Mouse (Mus musculus): Measurements from ENCODE around the gene Crip3. TPM values are rescaled to one million over a fixed set of nuclear protein-coding genes. Genes with fewer than 3 reads are reported as not detected.

Crip3 gene
- polyA plus RNA-seq (2012; rRNA removed), result 0.60 and 0.83 TPM in 2 replicates

- no peak for DNase-seq (ENCODE audit: low read depth, low spot score)
- WGBS, result 4% methylated on average over 18 of the region's 18 CpGs
These were observed at the start of gene Crip3 for GRCm38 (mm10) chr17:46428761-46429414. Gene Crip3, plus strand, starts transcription at chr17:46428926.

- DNase-seq (ENCODE audit: low read depth, low spot score), result peak; percentile 75
- under 1% methylated on average over 103 of the region's 105 CpGs for WGBS
These were observed 45.2 kb upstream of the Crip3 start, which contains the start of gene Zfp318 for GRCm38 (mm10) chr17:46383294-46384060. Gene Zfp318, plus strand, starts transcription at chr17:46383731.

GRCm38 (mm10) chr17:46384061-46384801 is 44.5 kb upstream of the Crip3 start:
- DNase-seq (ENCODE audit: low read depth, low spot score), result no peak
- WGBS, result 2% methylated on average over 70 of the region's 70 CpGs

GRCm38 (mm10) chr17:46388200-46388599 is 40.5 kb upstream of the Crip3 start:
- 86% methylated on average over 3 of the region's 3 CpGs for WGBS
- no peak for DNase-seq (ENCODE audit: low read depth, low spot score)

GRCm38 (mm10) chr17:46393012-46393411 is 35.7 kb upstream of the Crip3 start:
- WGBS, result 43% methylated on average over 2 of the region's 2 CpGs
- no peak for DNase-seq (ENCODE audit: low read depth, low spot score)

- DNase-seq (ENCODE audit: low read depth, low spot score), result no peak
- 74% methylated on average over 1 of the region's 1 CpGs for WGBS
These were observed 34.1 kb upstream of the Crip3 start for GRCm38 (mm10) chr17:46394631-46395030.

GRCm38 (mm10) chr17:46408478-46408877 is 20.2 kb upstream of the Crip3 start:
- DNase-seq (ENCODE audit: low read depth, low spot score), result no peak
- 27% methylated on average over 3 of the region's 3 CpGs for WGBS

- DNase-seq (ENCODE audit: low read depth, low spot score), result no peak
- WGBS, result 75% methylated on average over 5 of the region's 5 CpGs
These were observed 10.1 kb upstream of the Crip3 start for GRCm38 (mm10) chr17:46418628-46419027.

- no peak for DNase-seq (ENCODE audit: low read depth, low spot score)
These were observed 9.0 kb upstream of the Crip3 start for GRCm38 (mm10) chr17:46419717-46420116.

GRCm38 (mm10) chr17:46426496-46426895 is 2.2 kb upstream of the Crip3 start:
- DNase-seq (ENCODE audit: low read depth, low spot score), result no peak

- DNase-seq (ENCODE audit: low read depth, low spot score), result no peak
- 7% methylated on average over 17 of the region's 17 CpGs for WGBS
These were observed 4.9 kb downstream of the Crip3 start for GRCm38 (mm10) chr17:46433627-46434026.

- no peak for DNase-seq (ENCODE audit: low read depth, low spot score)
- 27% methylated on average over 23 of the region's 23 CpGs for WGBS
These were observed 8.1 kb downstream of the Crip3 start for GRCm38 (mm10) chr17:46436672-46437366.

GRCm38 (mm10) chr17:46438298-46438873 is 9.7 kb downstream of the Crip3 start, which contains the start of gene Slc22a7:
Gene Slc22a7, minus strand, starts transcription at chr17:46438457.
- 87% methylated on average over 4 of the region's 4 CpGs for WGBS
- no peak for DNase-seq (ENCODE audit: low read depth, low spot score)

- DNase-seq (ENCODE audit: low read depth, low spot score), result no peak
These were observed 10.4 kb downstream of the Crip3 start for GRCm38 (mm10) chr17:46439176-46439575.

GRCm38 (mm10) chr17:46444839-46445579 is 16.3 kb downstream of the Crip3 start:
- 5% methylated on average over 50 of the region's 50 CpGs for WGBS
- DNase-seq (ENCODE audit: low read depth, low spot score), result no peak

More at GRCm38 (mm10) chr17:46439176-46439575, 10.4 kb downstream of the Crip3 start:
- WGBS, result 91% methylated on average over 10 of the region's 10 CpGs

- 91% methylated on average over 16 of the region's 16 CpGs for WGBS
- no peak for DNase-seq (ENCODE audit: low read depth, low spot score)
These were observed 17.5 kb downstream of the Crip3 start for GRCm38 (mm10) chr17:46446264-46446663.

GRCm38 (mm10) chr17:46452683-46453082 is 24.0 kb downstream of the Crip3 start:
- 46% methylated on average over 5 of the region's 5 CpGs for WGBS
- DNase-seq (ENCODE audit: low read depth, low spot score), result no peak

GRCm38 (mm10) chr17:46453302-46453948 is 24.7 kb downstream of the Crip3 start:
- 21% methylated on average over 13 of the region's 13 CpGs for WGBS
- no peak for DNase-seq (ENCODE audit: low read depth, low spot score)

Measured in large intestine, adult 2 months (tissue).